Mouse (Mus musculus) spleen, adult 2 months (tissue): ENCODE results near the gene Pkn1.

Experiments used
- CTCF ChIP-seq: fragments of 200-500 bp; IDR thresholded peaks from 2 replicates; pipeline ENCODE4 v1.5.1; 2011; ENCODE audit warnings: mild to moderate bottlenecking, inconsistent platforms; ENCODE audit not compliant: insufficient read depth, insufficient read length, insufficient replicate concordance; ENCODE audit errors: extremely low read depth
- POLR2A ChIP-seq: fragments of 200-500 bp; IDR thresholded peaks from 2 replicates; pipeline ENCODE4 v1.6.1; 2011; ENCODE audit warnings: low read depth, low read length, inconsistent platforms

DNA sequence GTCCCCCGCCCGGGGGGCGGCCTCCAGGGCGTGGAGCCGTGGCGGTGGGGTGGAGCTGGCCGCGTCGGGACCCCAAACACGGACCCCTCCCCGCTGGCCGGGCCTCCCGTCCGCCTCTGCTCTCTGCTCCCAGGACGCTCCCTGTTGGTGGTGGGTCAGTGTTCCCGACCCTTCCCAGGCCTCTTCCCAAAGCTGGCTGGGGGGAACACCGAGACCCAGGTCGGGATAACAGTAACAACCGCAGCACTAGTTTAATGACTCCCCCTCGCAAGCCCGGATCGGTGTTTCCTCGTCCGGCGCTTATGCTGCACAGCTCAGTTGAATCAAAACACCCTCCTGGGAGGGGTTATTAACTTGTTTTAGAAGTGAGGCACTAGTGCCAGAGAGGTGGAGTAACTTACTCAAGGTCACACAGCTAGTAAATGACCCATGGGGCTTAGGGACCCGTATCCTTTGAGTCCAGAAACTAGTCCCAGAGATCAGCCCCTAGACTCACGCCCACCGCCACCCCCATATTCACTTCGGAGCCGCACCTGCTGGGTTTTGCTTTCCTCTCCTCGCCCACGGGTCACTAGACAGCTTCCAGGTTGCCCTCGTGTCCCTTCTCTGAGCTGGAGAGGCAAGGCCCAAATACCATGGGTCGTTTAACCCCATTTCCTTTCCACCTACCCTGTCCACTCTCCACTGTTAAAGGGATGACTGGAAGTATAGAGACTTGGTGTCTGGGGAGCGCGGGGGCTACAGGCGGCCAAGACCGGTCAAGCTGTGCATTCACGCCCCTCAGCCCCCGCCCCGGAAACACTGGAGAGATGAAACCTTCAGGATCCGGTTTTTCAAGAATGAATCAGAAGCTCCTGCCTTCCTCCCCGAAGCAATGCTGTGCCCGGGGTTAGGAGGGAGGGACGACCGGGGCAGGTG lies 46.0 kb downstream of the Pkn1 start:
- TF ChIP-seq CTCF (no peak), POLR2A (no peak)
